Mouse (Mus musculus) right cerebral cortex, postnatal 36 days (tissue): ENCODE data around the gene Ror1.

ENCODE experiments used
- DNase-seq, 2 experiments: peaks; one replicate each; pipeline ENCODE4 v3.0.0; 2022; ENCODE audit warnings: low spot score in 2 of 2, mixed read lengths in 1 of 2

Ror1 gene

GRCm38 (mm10) chr4:100095685-100096595 lies at the start of gene Ror1:
Ror1 (plus strand) TSS chr4:100095791.
- peak; percentile 65 to 66 for DNase-seq

- no peak for DNase-seq
Measured at GRCm38 (mm10) chr4:100047066-100047465, 48.5 kb upstream of the Ror1 start.

GRCm38 (mm10) chr4:100048351-100048950 lies 47.1 kb upstream of the Ror1 start:
- no peak for DNase-seq

GRCm38 (mm10) chr4:100051767-100052166 lies 43.8 kb upstream of the Ror1 start:
- no peak for DNase-seq

- DNase-seq = no peak
Measured at GRCm38 (mm10) chr4:100052258-100052657, 43.3 kb upstream of the Ror1 start.

GRCm38 (mm10) chr4:100056046-100056445 lies 39.5 kb upstream of the Ror1 start:
- no peak for DNase-seq

GRCm38 (mm10) chr4:100056446-100056845 lies 39.1 kb upstream of the Ror1 start:
- DNase-seq = no peak

- DNase-seq = no peak
Measured at GRCm38 (mm10) chr4:100057381-100057780, 38.2 kb upstream of the Ror1 start.

GRCm38 (mm10) chr4:100058631-100059030 lies 37.0 kb upstream of the Ror1 start:
- DNase-seq = no peak

- no peak for DNase-seq
Measured at GRCm38 (mm10) chr4:100059811-100060210, 35.8 kb upstream of the Ror1 start.

- DNase-seq = no peak
Measured at GRCm38 (mm10) chr4:100061396-100062066, 34.1 kb upstream of the Ror1 start.

GRCm38 (mm10) chr4:100065686-100066085 lies 29.9 kb upstream of the Ror1 start:
- DNase-seq = no peak

- DNase-seq = no peak
Measured at GRCm38 (mm10) chr4:100070101-100070500, 25.5 kb upstream of the Ror1 start.

- no peak for DNase-seq
Measured at GRCm38 (mm10) chr4:100096596-100097181, 1.1 kb downstream of the Ror1 start.

GRCm38 (mm10) chr4:100097364-100097979 lies 1.9 kb downstream of the Ror1 start:
- no peak for DNase-seq

GRCm38 (mm10) chr4:100101066-100101820 lies 5.7 kb downstream of the Ror1 start:
- no peak for DNase-seq

GRCm38 (mm10) chr4:100101844-100102243 lies 6.3 kb downstream of the Ror1 start:
- no peak for DNase-seq

GRCm38 (mm10) chr4:100104241-100104640 lies 8.7 kb downstream of the Ror1 start:
- DNase-seq = no peak

GRCm38 (mm10) chr4:100107593-100107992 lies 12.0 kb downstream of the Ror1 start:
- DNase-seq = no peak

GRCm38 (mm10) chr4:100108551-100108950 lies 13.0 kb downstream of the Ror1 start:
- DNase-seq = no peak

- DNase-seq = no peak
Measured at GRCm38 (mm10) chr4:100114148-100114547, 18.6 kb downstream of the Ror1 start.
